Mouse (Mus musculus): Measurements from ENCODE around the gene Trio.

- TF ChIP-seq POLR2A (IDR thresholded peaks at IDR 0.05; ENCODE audit: borderline replicate concordance, insufficient read depth, low read length) (no peak), CTCF (IDR thresholded peaks at IDR 0.05; ENCODE audit: borderline replicate concordance, insufficient read depth, low read depth, low read length) (no peak)
These were observed 24.3 kb downstream of the Trio start for GRCm38 (mm10) chr15:28001299-28001698.
